Mouse (Mus musculus) ZHBTc4 (cell line): ENCODE results near the gene Gm10134.

ENCODE experiments used
- DNase-seq: peaks from one replicate; pipeline ENCODE4 v3.0.0-alpha.2; 2011; ENCODE audit warnings: low read depth, low spot score

The Gm10134 gene

DNA sequence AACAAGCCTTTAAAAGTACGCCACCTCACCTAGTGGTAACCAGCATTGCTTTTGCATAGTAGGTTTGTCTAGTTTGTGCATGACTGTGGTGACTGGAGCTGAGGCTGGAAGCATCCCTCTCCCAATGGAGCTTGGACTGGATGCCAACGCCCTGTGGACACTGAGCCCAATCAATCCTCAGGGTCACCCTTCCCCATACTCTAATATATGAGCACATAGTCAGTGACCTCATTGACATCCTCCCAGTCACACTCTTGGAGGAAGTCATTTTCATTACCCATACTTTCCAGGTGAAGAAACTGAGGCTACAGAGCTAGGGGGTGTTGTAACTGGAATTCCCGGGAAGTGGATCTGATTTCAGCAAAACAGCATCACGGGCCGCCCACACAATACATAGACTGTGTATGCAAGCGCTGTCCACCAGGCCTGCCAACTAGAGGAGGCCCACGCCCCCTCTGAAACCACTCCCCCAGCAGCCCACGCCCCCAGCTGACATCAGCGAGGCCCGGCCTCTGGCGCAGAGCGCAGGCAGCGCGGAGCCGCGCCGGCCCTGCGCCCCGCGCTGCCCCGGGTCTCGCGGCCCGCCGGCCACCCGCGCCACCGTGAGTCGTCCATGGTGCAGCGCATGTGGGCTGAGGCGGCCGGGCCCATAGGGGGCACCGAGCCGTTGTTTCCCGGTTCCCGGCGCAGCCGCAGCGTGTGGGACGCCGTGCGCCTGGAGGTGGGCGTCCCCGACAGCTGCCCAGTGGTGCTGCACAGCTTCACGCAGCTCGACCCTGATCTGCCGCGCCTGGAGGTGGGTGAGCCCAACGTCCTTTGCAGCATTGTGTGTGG lies 27.3 kb downstream of the Gm10134 start:
- DNase-seq = peak; percentile 92

GRCm38 (mm10) chr2:28533901-28534435 lies 28.1 kb downstream of the Gm10134 start:
- no peak for DNase-seq

DNA sequence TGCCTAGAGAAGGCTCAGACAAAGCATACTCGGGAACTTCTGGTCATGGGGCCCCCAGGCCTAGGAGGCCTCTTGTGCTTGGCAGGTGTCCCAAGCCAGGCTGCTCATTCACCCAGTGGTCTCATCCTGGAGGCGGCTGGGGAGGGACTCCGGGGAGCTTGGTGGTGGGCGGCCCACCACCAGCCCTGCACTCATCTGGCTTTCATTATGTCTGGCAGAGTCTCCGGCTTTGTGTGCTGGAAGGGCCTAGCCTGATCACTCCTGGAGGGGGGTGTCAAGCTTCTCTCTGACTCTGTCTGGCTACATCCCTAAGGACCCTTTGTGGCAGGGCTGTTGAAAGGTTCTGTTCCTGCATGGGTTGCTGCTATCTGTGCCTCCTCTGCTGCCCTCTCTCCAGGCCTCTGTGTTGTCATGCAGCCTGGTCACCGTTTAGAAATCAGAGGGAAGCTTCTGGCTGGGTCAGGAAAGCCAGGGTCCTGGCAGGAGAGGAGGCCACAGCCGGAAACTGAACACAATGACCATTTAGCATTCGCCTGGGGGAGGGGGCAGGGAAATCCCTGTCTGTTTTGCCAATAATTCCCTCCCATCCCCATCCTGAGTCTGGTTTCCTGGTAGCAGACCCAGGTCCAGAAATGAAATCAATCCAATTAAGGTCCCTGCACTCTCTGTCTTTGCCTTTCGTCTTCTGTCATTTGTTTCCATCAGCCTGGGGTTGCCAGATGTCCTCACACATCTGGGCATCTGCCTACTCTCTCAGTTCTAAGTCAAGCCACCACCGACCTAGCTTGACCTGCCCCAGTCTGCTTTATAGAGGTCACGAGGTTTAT lies 28.8 kb downstream of the Gm10134 start:
- DNase-seq = no peak

- no peak for DNase-seq
These were observed 29.3 kb downstream of the Gm10134 start for GRCm38 (mm10) chr2:28535263-28535540.

DNA sequence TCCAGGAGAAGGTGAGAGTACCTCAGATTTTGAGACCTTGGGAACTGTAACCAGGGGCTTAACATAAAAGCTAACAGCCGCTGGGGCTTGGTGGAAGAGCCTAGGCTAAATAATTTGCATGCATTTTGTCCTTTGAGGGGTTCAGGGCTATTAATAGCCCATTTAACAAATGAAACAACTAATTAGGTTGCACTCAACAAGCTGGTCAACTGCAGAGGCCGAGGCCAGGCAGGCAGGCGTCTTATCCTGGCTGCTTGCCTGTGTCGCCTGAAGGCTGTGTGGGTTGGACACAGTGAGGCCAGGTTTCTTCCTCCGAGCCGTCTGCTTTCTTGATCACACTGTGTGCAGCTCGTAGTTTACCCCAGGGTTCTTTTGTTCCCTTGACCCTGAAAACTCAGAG lies 29.8 kb downstream of the Gm10134 start:
- no peak for DNase-seq

DNA sequence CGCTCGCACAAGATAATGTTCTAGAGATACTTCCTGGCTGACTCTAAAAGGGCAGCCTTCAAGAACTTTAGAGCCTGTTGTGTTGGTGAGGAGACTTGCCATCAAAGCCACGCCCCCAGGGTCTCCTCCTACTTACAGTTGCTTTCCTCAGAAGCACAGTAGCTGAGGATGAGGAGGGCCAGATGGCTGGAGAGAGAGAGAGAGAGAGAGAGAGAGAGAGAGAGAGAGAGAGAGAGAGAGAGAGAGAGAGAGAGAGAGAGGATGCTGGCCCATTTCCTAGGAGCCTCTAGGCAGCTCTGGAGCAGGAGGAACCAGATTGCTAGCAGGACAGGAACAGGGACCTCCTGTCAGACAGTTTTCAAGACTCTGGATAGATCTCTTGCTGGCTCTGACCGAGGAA lies 30.3 kb downstream of the Gm10134 start:
- DNase-seq = no peak

- no peak for DNase-seq
These were observed 31.1 kb downstream of the Gm10134 start for GRCm38 (mm10) chr2:28536766-28537633.

GRCm38 (mm10) chr2:28537634-28537920 lies 31.7 kb downstream of the Gm10134 start:
- peak; percentile 44 for DNase-seq

- no peak for DNase-seq
These were observed 32.3 kb downstream of the Gm10134 start for GRCm38 (mm10) chr2:28537995-28538816.

- DNase-seq = no peak
These were observed 32.9 kb downstream of the Gm10134 start for GRCm38 (mm10) chr2:28538817-28539128.

DNA sequence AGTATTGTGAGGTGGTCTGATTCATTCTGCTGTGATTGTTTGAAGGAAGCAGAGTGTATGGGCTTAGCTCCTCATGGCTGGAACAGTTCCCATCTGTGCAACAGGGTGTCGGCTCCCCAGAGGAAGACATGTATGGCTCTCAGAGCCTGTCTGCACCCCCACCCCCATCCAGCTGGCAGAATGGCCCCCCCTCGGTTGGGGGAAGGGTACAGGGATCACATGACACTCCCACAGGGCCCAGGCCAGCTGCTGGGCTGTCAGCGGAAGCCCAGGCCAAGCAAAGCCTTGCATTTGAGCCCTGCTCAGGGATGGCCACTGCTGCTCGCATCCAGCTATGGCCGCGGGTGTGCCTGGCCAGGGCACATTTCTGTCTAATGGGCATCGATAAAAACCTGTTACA lies 33.3 kb downstream of the Gm10134 start:
- DNase-seq = no peak

GRCm38 (mm10) chr2:28539949-28540348 lies 34.1 kb downstream of the Gm10134 start:
- no peak for DNase-seq

DNA sequence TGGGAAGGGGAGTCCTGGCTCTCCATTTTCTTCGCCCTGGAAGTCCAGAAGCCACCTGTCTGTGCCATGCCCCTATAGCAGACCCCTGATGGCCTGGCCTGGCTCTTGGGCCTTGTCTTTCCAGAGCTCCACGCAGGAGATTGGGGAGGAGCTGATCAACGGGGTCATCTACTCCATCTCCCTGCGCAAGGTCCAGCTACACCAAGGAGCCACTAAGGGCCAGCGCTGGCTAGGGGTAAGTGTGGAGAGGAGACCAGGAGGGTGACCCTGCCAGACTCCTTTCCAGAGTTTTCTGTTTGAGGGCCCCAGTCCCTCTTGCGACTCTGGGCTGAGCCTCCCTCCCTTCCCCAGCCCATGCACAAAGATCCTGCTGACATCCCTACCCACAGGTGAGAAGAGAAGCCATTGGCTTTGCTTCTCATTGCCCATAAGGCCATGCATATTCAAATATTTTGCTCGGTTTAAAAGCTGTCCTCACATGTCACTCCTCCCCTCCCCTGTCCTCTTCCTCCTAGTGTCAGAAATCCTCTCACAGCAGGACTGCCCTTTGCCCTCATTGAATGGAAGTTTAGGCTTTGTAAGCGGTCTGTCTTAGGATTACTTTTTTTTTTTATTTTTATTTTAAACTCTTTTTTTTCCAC lies 34.8 kb downstream of the Gm10134 start:
- no peak for DNase-seq

DNA sequence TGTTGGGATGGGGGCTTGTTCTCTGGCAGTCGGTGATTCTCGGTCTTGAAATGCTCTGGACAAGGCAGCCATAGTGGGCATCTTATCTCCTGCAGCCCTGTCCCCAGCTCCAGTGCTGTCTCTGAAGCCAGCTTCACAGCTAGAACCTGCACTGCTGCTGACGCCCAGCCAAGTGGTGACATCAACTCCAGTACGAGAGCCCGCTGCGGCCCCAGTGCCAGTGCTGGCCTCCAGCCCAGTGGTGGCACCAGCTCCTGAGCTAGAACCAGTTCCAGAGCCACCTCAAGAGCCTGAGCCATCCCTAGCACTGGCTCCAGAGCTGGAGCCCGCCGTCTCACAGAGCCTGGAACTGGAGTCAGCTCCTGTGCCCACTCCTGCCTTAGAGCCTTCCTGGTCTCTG lies 38.0 kb downstream of the Gm10134 start:
- no peak for DNase-seq

DNA sequence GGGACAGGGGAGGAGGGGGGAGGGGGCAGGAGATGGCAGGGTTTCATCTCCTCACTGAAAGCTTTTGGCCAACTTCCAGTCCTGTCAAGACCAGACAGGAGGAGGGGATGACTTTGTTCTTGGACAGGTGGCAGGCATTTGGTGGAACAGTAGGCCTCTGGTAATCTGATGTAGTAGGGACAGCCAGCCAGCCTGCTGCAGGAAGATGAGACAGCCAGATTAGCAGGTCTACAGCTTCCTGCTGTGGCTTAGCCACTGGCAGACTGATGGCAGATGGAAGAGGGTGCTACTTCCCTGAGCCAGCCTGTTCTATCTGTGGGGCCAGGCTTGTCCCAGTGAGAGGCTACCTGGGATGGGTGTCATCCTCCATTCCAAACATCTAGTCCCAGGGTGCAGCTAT lies 40.1 kb downstream of the Gm10134 start:
- no peak for DNase-seq

- no peak for DNase-seq
These were observed 40.7 kb downstream of the Gm10134 start for GRCm38 (mm10) chr2:28546560-28546959.

- DNase-seq = peak; percentile 84
These were observed 41.6 kb downstream of the Gm10134 start for GRCm38 (mm10) chr2:28547237-28548172.

GRCm38 (mm10) chr2:28549157-28549556 lies 43.3 kb downstream of the Gm10134 start:
- DNase-seq = no peak

- no peak for DNase-seq
These were observed 46.4 kb downstream of the Gm10134 start for GRCm38 (mm10) chr2:28552301-28552700.
